Mouse (Mus musculus) inflammation-experienced regulatory T-cells, adult 6 months (primary cell): Measurements from ENCODE around the gene Mettl2. TPM values are rescaled to one million over a fixed set of nuclear protein-coding genes. Genes with fewer than 3 reads are reported as not detected.

Experiments used
- ATAC-seq: one replicate; pipeline ENCODE4 v1.8.0; 2017
- polyA plus RNA-seq, 3 experiments: library from polyadenylated mRNA; unstranded; fragments of 100-300 nt; shearing (Covaris generic); gene quantifications; one replicate each; pipeline ENCODE4 v1.2.1; 2017

Mettl2 gene
- polyA plus RNA-seq, 3 experiments from 2014 or later = 12.5 to 21.4 (median 20.0) TPM

DNA sequence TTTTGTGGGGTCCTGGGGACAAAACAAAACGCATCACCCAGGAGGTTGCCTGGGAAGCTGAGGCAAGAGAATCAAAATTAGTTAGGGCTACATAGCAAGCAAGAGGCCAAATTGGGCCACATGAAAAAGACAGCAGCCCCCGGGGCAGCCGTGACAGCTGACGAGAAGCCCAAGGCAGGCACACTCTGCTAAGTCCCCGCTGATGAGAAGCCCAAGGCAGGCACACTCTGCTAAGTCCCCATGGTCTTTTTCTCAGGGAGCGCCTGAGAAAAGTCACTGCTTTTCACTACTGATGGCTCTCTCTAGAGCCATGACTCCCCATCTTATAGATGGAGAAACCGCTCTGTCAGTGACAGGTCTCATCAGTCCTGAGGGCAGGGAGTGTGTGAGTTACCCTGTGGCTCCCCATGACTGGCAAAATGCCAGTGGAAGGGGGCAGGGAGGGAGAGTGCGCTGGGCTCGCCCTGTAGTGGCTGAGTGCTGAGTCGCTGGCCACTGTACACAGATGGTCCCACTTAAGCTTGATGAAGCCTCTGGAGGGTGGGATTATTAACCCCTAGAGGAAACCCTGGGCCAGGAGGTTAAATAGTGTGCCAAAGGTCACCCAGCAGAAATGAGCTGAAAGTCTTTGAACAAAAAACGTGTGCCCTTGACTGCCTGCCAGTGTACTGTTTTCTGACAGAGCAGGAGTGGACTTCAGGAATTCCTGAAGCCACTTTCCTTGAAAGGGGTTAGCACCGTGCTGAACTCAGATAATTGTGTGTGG is 27.0 kb downstream of the Mettl2 start:
- no peak for ATAC-seq

DNA sequence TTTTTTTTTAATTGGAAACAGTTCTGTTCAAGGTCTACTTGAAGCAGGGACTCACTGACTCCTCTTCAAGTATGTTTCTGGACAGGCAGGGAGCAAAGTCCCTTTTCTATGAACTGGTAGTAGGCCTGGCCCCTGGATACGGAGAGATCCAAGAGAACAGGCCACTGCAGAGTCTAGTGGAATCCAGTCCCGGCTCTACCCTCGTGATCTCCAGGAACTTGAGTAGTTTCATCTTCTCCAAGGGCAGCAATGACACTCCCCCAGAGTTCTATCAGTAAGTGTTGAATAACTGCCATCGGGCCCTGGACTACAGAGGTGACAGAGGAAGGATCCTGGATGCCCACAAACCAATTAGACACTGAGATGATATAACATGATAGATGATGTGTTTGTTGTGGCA is 29.7 kb downstream of the Mettl2 start:
- ATAC-seq = no peak

- ATAC-seq = no peak
Measured at GRCm38 (mm10) chr11:105156748-105157267, 30.6 kb downstream of the Mettl2 start.

GRCm38 (mm10) chr11:105158047-105158446 is 31.8 kb downstream of the Mettl2 start:
- no peak for ATAC-seq

DNA sequence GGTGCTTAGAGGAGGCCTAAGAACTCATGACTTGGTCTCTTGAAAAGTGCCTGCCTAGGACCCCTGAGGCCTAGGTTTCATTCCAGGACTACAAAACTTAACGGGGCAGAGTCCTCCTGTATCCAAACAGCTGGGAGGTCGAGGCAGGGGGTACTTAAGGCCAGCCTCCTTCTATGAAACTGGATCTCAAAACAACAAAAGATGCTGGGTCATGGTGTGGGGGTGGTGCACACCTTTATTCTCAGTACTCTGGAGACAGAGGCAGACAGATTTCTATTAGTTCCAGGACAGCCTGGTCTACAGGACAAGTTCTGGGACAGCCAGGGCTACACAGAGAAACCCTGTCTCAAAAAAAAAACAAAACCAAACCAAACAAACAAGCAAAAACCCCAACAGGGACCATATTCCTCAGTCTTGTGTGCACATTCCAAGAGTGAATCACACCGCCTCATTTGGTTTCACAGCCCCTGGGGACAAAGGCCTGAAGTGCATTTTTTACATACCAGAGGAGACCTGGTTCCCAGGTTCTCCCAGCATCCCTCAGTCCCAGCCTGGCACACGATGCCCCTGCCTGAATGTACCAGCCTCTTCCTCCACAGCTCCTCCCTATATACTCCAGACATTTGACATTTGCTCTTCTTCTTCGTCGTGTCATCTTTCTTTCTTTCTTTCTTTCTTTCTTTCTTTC is 33.6 kb downstream of the Mettl2 start:
- ATAC-seq = no peak

DNA sequence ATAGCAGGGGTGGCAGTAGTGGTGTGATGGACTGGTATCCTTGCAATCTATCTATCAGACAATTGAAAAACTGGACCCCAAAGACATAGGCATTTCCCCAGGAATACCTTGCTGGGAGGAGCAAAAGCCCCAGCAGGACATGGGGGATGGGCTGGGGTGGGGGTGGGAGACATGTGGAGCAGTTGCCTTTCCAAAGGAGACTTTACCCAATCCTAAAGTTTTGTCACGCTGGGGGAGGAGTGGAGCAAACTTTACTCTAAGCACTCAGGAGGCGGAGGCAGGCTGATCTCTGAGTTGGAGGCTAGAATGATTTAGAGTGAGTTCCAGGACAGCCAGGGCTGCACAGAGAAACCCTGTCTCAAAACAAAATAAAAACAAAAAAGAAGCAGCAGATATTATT is 35.2 kb downstream of the Mettl2 start:
- no peak for ATAC-seq

DNA sequence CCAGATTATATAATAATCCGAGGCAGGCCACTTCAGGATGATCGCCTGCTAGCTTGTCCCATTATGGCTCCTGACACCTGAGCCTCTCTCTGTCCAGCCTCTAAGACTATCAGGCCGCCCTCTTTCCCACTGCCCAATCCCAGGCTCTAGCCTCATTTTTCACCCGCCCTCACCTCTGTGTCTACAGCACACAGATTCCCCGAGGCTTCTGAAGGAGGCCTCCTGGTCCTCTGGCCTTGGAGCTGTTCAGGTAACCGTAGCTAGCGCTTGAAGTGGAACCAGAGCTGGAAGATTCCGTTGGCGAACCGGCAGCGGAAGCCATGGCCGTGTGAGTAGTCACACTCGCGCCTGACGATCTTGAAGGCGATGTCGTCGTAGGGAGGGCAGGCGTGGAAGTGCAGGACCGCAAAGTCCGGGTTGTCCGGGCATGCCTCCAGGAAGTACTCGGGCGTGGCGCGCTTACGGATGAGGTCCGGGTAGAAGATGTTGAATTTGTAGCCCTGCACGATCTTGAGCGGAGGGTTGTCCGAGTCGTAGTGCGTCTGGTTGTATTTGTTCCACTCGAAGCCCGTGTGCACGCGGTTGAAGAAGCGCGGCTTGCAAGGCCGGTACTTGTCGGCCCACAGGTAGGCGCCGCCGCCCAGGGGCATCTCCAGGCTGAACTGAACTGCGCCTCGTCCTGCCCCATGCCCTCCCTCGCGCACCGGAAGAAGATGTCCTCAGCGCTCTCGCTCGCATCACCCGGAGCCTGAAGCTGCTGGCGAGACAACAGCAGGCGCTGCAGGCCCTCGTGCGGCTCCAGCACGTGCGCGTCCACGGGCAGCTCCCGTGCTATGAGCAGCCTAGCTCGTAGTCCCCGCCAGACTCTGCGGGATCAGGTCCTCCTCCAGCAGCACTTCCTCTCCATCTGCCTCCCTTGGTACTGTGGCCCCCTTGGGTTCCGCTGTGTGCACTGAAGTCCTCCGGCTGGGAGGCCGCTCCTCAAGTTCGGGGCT is 38.6 kb downstream of the Mettl2 start:
- ATAC-seq = no peak

GRCm38 (mm10) chr11:105166780-105167179 is 40.6 kb downstream of the Mettl2 start:
- no peak for ATAC-seq

DNA sequence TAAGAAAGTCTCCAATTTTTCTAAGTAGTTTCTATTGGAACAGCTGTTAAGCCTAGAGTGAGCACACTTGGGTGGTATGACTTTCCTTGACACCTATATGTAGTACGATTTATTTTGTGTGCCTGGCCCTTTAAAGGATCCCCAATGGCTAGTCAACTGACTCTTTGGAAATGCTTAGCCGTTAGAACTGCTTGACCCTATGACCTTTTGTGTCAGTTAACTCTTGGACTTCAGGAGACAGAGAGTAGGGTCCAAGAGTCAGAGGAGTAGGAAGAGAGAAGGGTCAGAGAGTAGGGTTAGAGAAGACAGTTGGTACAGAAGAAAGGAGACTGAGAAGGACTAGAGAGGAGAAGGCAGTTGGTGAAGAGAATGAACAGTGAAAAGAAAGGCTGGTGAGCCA is 52.3 kb downstream of the Mettl2 start, which contains the start of gene Tlk2:
Tlk2 (plus strand) TSS at position 292 of the 400 bp plus-strand sequence.
- ATAC-seq = no peak

- ATAC-seq = no peak
Measured at GRCm38 (mm10) chr11:105179523-105179922, 53.3 kb downstream of the Mettl2 start.

GRCm38 (mm10) chr11:105180471-105181091 is 54.4 kb downstream of the Mettl2 start:
- peak; percentile 28 for ATAC-seq

GRCm38 (mm10) chr11:105181126-105181637 is 55.0 kb downstream of the Mettl2 start:
- peak; percentile 81 for ATAC-seq

DNA sequence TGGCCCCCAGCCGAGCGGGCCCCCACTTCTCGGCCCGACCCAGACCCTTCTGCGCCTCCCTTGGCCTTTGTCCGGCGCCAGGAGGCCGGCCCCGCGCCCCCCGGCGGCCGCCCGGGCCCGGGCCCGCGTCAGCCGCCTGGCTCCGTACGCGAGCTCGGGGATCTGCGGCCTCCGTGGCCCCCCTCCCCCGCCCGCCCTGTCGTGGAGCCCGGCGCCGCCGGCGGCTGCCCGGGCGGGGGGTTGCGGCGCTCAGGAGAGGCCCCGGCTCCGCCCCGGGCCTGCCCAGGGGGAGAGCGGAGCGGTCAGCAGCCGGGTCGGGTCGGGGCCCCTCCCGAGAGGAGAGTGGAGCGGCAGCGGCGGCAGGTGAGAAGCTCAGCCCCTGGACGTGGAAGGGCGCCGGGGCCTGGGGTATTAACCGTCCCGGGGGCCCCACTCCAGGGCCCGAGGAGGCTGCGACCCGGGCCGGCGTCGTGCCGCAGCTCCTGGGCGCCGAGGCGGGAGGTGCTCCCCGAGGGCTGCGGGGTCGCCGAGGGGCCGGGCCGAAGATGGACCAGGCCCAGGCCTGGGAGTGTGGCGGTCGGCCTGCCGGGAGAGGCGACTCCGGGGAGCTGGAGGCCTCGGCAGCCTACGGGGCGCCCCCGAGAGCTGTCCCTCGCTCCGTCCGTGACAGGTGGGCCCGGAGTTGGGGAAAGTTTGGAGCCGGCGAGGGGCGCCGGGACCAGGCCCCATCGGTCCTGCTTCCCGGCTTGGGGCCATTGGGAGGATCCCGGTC is 55.6 kb downstream of the Mettl2 start:
- peak; percentile 14 for ATAC-seq

DNA sequence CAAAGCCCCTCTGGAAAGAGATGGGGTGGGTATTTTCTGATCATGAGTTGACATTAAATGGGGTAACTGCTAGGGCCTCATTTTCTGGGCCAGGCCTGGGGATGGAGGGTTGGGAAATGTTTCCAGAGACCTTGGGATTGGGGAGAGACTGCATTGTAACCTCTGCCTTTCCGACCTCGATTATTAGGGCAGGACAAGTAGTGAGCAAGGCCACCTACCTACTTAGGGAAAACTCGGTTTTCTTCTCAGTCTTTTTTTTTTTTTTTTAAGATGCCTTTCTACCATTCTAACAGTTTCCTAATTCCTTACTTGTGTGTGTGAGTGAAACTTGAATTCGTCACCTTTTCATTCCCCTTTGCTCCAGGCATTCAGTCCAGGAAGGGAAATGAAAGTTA is 56.2 kb downstream of the Mettl2 start:
- no peak for ATAC-seq

DNA sequence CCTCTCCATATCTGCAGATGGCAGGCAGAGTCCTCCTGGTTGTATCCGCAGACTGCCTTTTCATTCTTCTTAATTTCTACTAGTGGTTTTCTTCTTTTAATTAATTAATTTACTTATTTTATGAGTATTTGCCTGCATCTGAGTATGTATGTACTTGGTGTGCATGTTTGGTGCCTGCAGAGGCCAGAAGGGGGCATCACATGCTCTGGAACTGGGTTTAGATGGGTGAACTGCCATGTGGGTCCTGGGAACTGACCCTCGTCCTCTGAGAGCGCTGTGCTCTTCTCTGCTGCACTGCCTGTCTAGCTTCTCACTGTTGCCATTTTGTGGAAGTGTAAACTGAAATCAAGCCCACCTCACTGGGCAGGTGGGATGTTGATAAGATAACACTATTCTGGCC is 58.5 kb downstream of the Mettl2 start:
- ATAC-seq = no peak

Other genes with a start within 250 kb of the Mettl2 start
- gene Efcab3, start 62.8 kb upstream of the Mettl2 start, polyA plus RNA-seq = not detected
- not detected for gene Gm10842, start 20.5 kb downstream of the Mettl2 start, polyA plus RNA-seq
- 10 to 100 TPM; 18.1 to 28.7 (median 20.4) TPM for gene Tlk2, start 52.4 kb downstream of the Mettl2 start, polyA plus RNA-seq
- not detected for gene Mrc2, start 166.2 kb downstream of the Mettl2 start, polyA plus RNA-seq